9 mouse cellular contexts compared by ENCODE assay signal in genomic region chr13:109211941-109212487, GRCm38 (mm10).
DNase-seq lines count a peak whose midpoint lies in the region; ATAC-seq lines count a peak whose summit lies in the region.
"Had no signal": no experiment of that assay in that cellular context is flagged by ENCODE, and none has a peak within 500 bp of the region (broad histone marks: within the 10 kb centered on the region; RNA-seq: fewer than 3 reads in every experiment).

No protein-coding gene starts in this region.

- no peaks in the 10 kb centered on the region for H3K9me3 ChIP-seq in kidney, embryonic 15.5 days (replicated peaks)
- H3K9me3 ChIP-seq in embryonic facial prominence, embryonic 13.5 days: no peaks in the 10 kb centered on the region
- no peaks in the 10 kb centered on the region for H3K9me3 ChIP-seq in liver, embryonic 15.5 days (replicated peaks)
- H3K9me3 ChIP-seq: neural tube, embryonic 12.5 days had no signal

- H3K4me3 ChIP-seq in kidney, embryonic 15.5 days (replicated peaks): peak overlapping the region; percentile 13; the same call in 1 of the 2 replicates
- no peak overlapping the region; the same call in 1 of the 2 replicates for H3K4me3 ChIP-seq in embryonic facial prominence, embryonic 13.5 days
- H3K4me3 ChIP-seq in liver, embryonic 15.5 days (replicated peaks): peak overlapping the region; percentile 26
- H3K4me3 ChIP-seq: neural tube, embryonic 12.5 days had no signal

- WGBS in kidney, embryonic 15.5 days: 52% methylated on average over 16 of the region's 16 CpGs
- 49% methylated on average over 16 of the region's 16 CpGs for WGBS in embryonic facial prominence, embryonic 13.5 days
- WGBS in liver, embryonic 15.5 days (ENCODE audit: insufficient replicate concordance): 14% methylated on average over 16 of the region's 16 CpGs

- peaks cover 8% of the 10 kb centered on the region; the same call in 1 of the 2 replicates for H3K4me1 ChIP-seq in kidney, embryonic 15.5 days
- H3K4me1 ChIP-seq in embryonic facial prominence, embryonic 13.5 days: no peaks in the 10 kb centered on the region
- H3K4me1 ChIP-seq in liver, embryonic 15.5 days (replicated peaks): peaks cover 11% of the 10 kb centered on the region; the same call in 1 of the 2 replicates
- H3K4me1 ChIP-seq: neural tube, embryonic 12.5 days had no signal

- no peaks in the 10 kb centered on the region for H3K36me3 ChIP-seq in kidney, embryonic 15.5 days
- H3K36me3 ChIP-seq in embryonic facial prominence, embryonic 13.5 days: no peaks in the 10 kb centered on the region
- H3K36me3 ChIP-seq in liver, embryonic 15.5 days (replicated peaks): no peaks in the 10 kb centered on the region
- H3K36me3 ChIP-seq: neural tube, embryonic 12.5 days had no signal

- H3K27me3 ChIP-seq in kidney, embryonic 15.5 days: peaks cover 6% of the 10 kb centered on the region
- peaks cover 13% of the 10 kb centered on the region; the same call in 1 of the 2 replicates for H3K27me3 ChIP-seq in embryonic facial prominence, embryonic 13.5 days
- peaks cover 11% of the 10 kb centered on the region; the same call in 1 of the 2 replicates for H3K27me3 ChIP-seq in liver, embryonic 15.5 days
- H3K27me3 ChIP-seq: neural tube, embryonic 12.5 days had no signal

- no peak for DNase-seq in cerebellum, postnatal 14 days
- no peak for DNase-seq in kidney, postnatal 4 days
- no peak for DNase-seq in spleen, postnatal 14 days (ENCODE audit: low spot score in 2 of 2)
- DNase-seq in left cerebral cortex, adult 9 months (ENCODE audit: low spot score in 2 of 2): no peak

- ATAC-seq in cerebellum, adult (ENCODE audit: insufficient number of reproducible peaks, low FRiP score, low TSS enrichment): peak; percentile 45; the same call in 1 of the 2 replicates
- no peak for ATAC-seq in kidney, embryonic 15.5 days (replicated peaks; ENCODE audit: low FRiP score)
- ATAC-seq in embryonic facial prominence, embryonic 13.5 days (ENCODE audit: insufficient number of reproducible peaks, insufficient read depth, low FRiP score, low TSS enrichment, low read depth): no peak
- ATAC-seq in liver, embryonic 15.5 days (ENCODE audit: insufficient read depth): no peak

- peak overlapping the region; percentile 40 for H3K4me2 ChIP-seq in kidney, embryonic 15.5 days
- H3K4me2 ChIP-seq in embryonic facial prominence, embryonic 13.5 days: peak overlapping the region; percentile 42; the same call in 1 of the 2 replicates
- H3K4me2 ChIP-seq in liver, embryonic 15.5 days: peak overlapping the region; percentile 55

- H3K9ac ChIP-seq in kidney, embryonic 15.5 days: no peak overlapping the region
- H3K9ac ChIP-seq in embryonic facial prominence, embryonic 13.5 days: 0 out of 2 replicates have a peak overlapping the region, but pooled peaks have one; percentile 27
- H3K9ac ChIP-seq in liver, embryonic 15.5 days: no peak overlapping the region
- H3K9ac ChIP-seq: neural tube, embryonic 12.5 days had no signal

- H3K27ac ChIP-seq in kidney, embryonic 15.5 days: no peak overlapping the region
- H3K27ac ChIP-seq in embryonic facial prominence, embryonic 13.5 days: no peak overlapping the region
- no peak overlapping the region for H3K27ac ChIP-seq in liver, embryonic 15.5 days (replicated peaks)
- H3K27ac ChIP-seq: neural tube, embryonic 12.5 days had no signal
